Mouse (Mus musculus): ENCODE data around the gene Cnot8. TPM values are rescaled to one million over a fixed set of nuclear protein-coding genes. Genes with fewer than 3 reads are reported as not detected.

The Cnot8 gene
- polyA plus RNA-seq (2017; shearing (Covaris generic)), result 129 TPM

GRCm38 (mm10) chr11:58103697-58104306 lies at the start of gene Cnot8:
Gene Cnot8 (plus strand): TSS chr11:58104153.

GRCm38 (mm10) chr11:58093021-58093528 lies 10.9 kb upstream of the Cnot8 start, which contains the start of gene Gm12248:
Gene Gm12248 (minus strand): TSS chr11:58093134.

Other genes with a start within 250 kb of the Cnot8 start
- 16.3 TPM for gene Larp1, start 95.1 kb upstream of the Cnot8 start, polyA plus RNA-seq (2017; shearing (Covaris generic))
- 0.24 TPM for gene Gm12248, start 11.0 kb upstream of the Cnot8 start, polyA plus RNA-seq (2017; shearing (Covaris generic))
- gene Gemin5, start 64.4 kb downstream of the Cnot8 start, polyA plus RNA-seq (2017; shearing (Covaris generic)), result 8.9 TPM
- gene Mrpl22, start 67.5 kb downstream of the Cnot8 start, polyA plus RNA-seq (2017; shearing (Covaris generic)), result 93.1 TPM
- gene Igtp, start 95.4 kb downstream of the Cnot8 start, polyA plus RNA-seq (2017; shearing (Covaris generic)), result 465 TPM
- 79.4 TPM for gene Irgm2, start 95.5 kb downstream of the Cnot8 start, polyA plus RNA-seq (2017; shearing (Covaris generic))
- not detected for gene 4930438A08Rik, start 170.6 kb downstream of the Cnot8 start, polyA plus RNA-seq (2017; shearing (Covaris generic))
- 14.4 TPM for gene Zfp692, start 202.9 kb downstream of the Cnot8 start, polyA plus RNA-seq (2017; shearing (Covaris generic))
- 53.7 TPM for gene Zfp672, start 226.2 kb downstream of the Cnot8 start, polyA plus RNA-seq (2017; shearing (Covaris generic))
- 30.6 TPM for gene Sh3bp5l, start 226.6 kb downstream of the Cnot8 start, polyA plus RNA-seq (2017; shearing (Covaris generic))